Mouse (Mus musculus) spleen, adult 2 months (tissue): Measurements from ENCODE around the gene Myh2. TPM values are rescaled to one million over a fixed set of nuclear protein-coding genes. Genes with fewer than 3 reads are reported as not detected.

Experiments used
- DNase-seq, 2 experiments: peaks; one replicate each; pipeline versions ENCODE4 v3.0.0 to v3.0.0-alpha.2; 2012 to 2021; ENCODE audit warnings: low spot score in 2 of 2, low read depth in 1 of 2
- H3K27ac ChIP-seq: fragments of 200-500 bp; 2 replicates; pipeline ENCODE4 v1.5.1; 2012; ENCODE audit warnings: low read length, inconsistent platforms; ENCODE audit not compliant: insufficient read depth
- H3K27me3 ChIP-seq: fragments of 200-500 bp; 2 replicates; pipeline ENCODE4 v1.6.1; 2012; ENCODE audit warnings: mild to moderate bottlenecking, moderate library complexity, low read length, inconsistent platforms; ENCODE audit not compliant: control insufficient read depth, insufficient read depth
- H3K36me3 ChIP-seq: fragments of 200-500 bp; 2 replicates; pipeline ENCODE4 v1.6.1; 2012; ENCODE audit warnings: mild to moderate bottlenecking, low read length, inconsistent platforms; ENCODE audit not compliant: control insufficient read depth, insufficient read depth
- H3K4me1 ChIP-seq: fragments of 200-500 bp; 2 replicates; pipeline ENCODE4 v1.6.1; 2011; ENCODE audit warnings: inconsistent platforms; ENCODE audit not compliant: control insufficient read depth, insufficient read depth, insufficient read length
- H3K4me3 ChIP-seq: fragments of 200-500 bp; 2 replicates; pipeline ENCODE4 v1.5.1; 2011; ENCODE audit warnings: mild to moderate bottlenecking, inconsistent platforms; ENCODE audit not compliant: insufficient read depth, insufficient read length; ENCODE audit errors: extremely low read depth
- CTCF ChIP-seq: fragments of 200-500 bp; IDR thresholded peaks from 2 replicates; pipeline ENCODE4 v1.5.1; 2011; ENCODE audit warnings: mild to moderate bottlenecking, inconsistent platforms; ENCODE audit not compliant: insufficient read depth, insufficient read length, insufficient replicate concordance; ENCODE audit errors: extremely low read depth
- POLR2A ChIP-seq: fragments of 200-500 bp; IDR thresholded peaks from 2 replicates; pipeline ENCODE4 v1.6.1; 2011; ENCODE audit warnings: low read depth, low read length, inconsistent platforms
- WGBS: fragments of 180-500 bp; shearing (Covaris S2); methylation state at CpG from one replicate; pipeline ENCODE4 v1.1.7; 2018; 5-methylcytosine and 5-hydroxymethylcytosine counted together
- polyA plus RNA-seq: library from polyadenylated mRNA; depleted of rRNA; stranded (reverse); fragments of >200 nt; gene quantifications from 2 replicates; pipeline ENCODE4 v1.2.3, GENCODE M21; 2012; rRNA removed

Myh2 gene
- polyA plus RNA-seq, result 0.01 TPM in 1 of 2 replicates, not detected in the other

GRCm38 (mm10) chr11:67170727-67171126, at the start of gene Myh2:
Gene Myh2 (plus strand): TSS chr11:67171027.
- Histone ChIP-seq H3K36me3 (no peaks in the 10 kb centered on the region), H3K4me3 (no peak within 1 kb of the TSS), H3K27me3 (no peaks in the 10 kb centered on the region), H3K4me1 (no peaks in the 10 kb centered on the region), H3K27ac (no peak within 1 kb of the TSS)
- TF ChIP-seq POLR2A (no peak), CTCF (no peak)
- 86% methylated on average over 14 of the region's 14 CpGs for WGBS
- DNase-seq, result no peak

GRCm38 (mm10) chr11:67124943-67125342, 45.9 kb upstream of the Myh2 start:
- no peak overlapping the region for H3K4me3 ChIP-seq
- H3K27ac ChIP-seq, result no peak overlapping the region
- DNase-seq, result no peak
- H3K4me1 ChIP-seq, result no peaks in the 10 kb centered on the region
- no peak for TF ChIP-seq POLR2A
- no peak for TF ChIP-seq CTCF
- WGBS, result 88% methylated on average over 7 of the region's 7 CpGs
- H3K27me3 ChIP-seq, result no peaks in the 10 kb centered on the region
- H3K36me3 ChIP-seq, result no peaks in the 10 kb centered on the region

GRCm38 (mm10) chr11:67125361-67125760, 45.5 kb upstream of the Myh2 start:
- H3K4me1 ChIP-seq, result no peaks in the 10 kb centered on the region
- no peak overlapping the region for H3K27ac ChIP-seq
- 76% methylated on average over 17 of the region's 17 CpGs for WGBS
- no peak overlapping the region for H3K4me3 ChIP-seq
- no peak for DNase-seq
- H3K36me3 ChIP-seq, result no peaks in the 10 kb centered on the region
- no peaks in the 10 kb centered on the region for H3K27me3 ChIP-seq
- TF ChIP-seq POLR2A (no peak), CTCF (no peak)

- no peaks in the 10 kb centered on the region for H3K36me3 ChIP-seq
- no peak for TF ChIP-seq POLR2A
- no peak for TF ChIP-seq CTCF
- H3K4me1 ChIP-seq, result no peaks in the 10 kb centered on the region
- 78% methylated on average over 2 of the region's 2 CpGs for WGBS
- no peaks in the 10 kb centered on the region for H3K27me3 ChIP-seq
- no peak overlapping the region for H3K27ac ChIP-seq
- no peak for DNase-seq
- H3K4me3 ChIP-seq, result no peak overlapping the region
Observed at GRCm38 (mm10) chr11:67133526-67133925, 37.3 kb upstream of the Myh2 start.

- Histone ChIP-seq H3K4me3 (no peak overlapping the region), H3K27me3 (no peaks in the 10 kb centered on the region), H3K36me3 (no peaks in the 10 kb centered on the region), H3K4me1 (no peaks in the 10 kb centered on the region), H3K27ac (no peak overlapping the region)
- TF ChIP-seq CTCF (no peak), POLR2A (no peak)
- 93% methylated on average over 6 of the region's 6 CpGs for WGBS
- DNase-seq, result no peak
Observed at GRCm38 (mm10) chr11:67134654-67135053, 36.2 kb upstream of the Myh2 start.

GRCm38 (mm10) chr11:67135532-67135931, 35.3 kb upstream of the Myh2 start:
- Histone ChIP-seq H3K4me1 (no peaks in the 10 kb centered on the region), H3K36me3 (no peaks in the 10 kb centered on the region), H3K4me3 (no peak overlapping the region), H3K27me3 (no peaks in the 10 kb centered on the region), H3K27ac (no peak overlapping the region)
- DNase-seq, result no peak
- 81% methylated on average over 2 of the region's 2 CpGs for WGBS
- no peak for TF ChIP-seq CTCF
- TF ChIP-seq POLR2A, result no peak

- Histone ChIP-seq H3K27me3 (no peaks in the 10 kb centered on the region), H3K4me3 (no peak overlapping the region), H3K27ac (no peak overlapping the region), H3K4me1 (no peaks in the 10 kb centered on the region), H3K36me3 (no peaks in the 10 kb centered on the region)
- WGBS, result 90% methylated on average over 8 of the region's 8 CpGs
- no peak for TF ChIP-seq POLR2A
- TF ChIP-seq CTCF, result no peak
- no peak for DNase-seq
Observed at GRCm38 (mm10) chr11:67139556-67139955, 31.3 kb upstream of the Myh2 start.
